Mouse (Mus musculus): Measurements from ENCODE around the gene Ap3d1.

The Ap3d1 gene

GRCm38 (mm10) chr10:80756967-80757366 is 14.9 kb upstream of the Ap3d1 start:
- peak in 1 of 2 experiments; percentile 20 for DNase-seq

GRCm38 (mm10) chr10:80756509-80756908 is 14.4 kb upstream of the Ap3d1 start:
- no peak for DNase-seq

DNA sequence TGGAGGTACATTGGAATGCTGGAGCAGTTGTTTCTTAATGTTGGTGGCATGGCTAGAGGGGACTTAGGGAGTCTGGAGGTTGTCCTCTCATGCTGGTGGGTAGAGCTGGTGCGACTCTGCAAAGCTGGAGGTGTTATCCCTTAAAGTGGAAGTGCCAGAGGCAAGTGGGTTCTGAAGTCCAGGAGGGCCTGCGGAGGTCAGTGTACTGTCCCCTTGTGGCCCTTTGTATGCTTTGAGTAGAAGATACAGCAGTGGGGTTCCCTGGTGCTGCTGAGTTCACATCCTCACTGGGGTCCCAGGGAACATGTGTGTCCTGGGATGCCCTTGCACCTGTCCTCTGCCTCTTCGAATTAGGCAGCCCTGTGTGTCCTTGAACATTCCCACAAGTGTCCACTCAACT is 14.0 kb upstream of the Ap3d1 start:
- peak in 1 of 2 experiments; percentile 35 for DNase-seq

DNA sequence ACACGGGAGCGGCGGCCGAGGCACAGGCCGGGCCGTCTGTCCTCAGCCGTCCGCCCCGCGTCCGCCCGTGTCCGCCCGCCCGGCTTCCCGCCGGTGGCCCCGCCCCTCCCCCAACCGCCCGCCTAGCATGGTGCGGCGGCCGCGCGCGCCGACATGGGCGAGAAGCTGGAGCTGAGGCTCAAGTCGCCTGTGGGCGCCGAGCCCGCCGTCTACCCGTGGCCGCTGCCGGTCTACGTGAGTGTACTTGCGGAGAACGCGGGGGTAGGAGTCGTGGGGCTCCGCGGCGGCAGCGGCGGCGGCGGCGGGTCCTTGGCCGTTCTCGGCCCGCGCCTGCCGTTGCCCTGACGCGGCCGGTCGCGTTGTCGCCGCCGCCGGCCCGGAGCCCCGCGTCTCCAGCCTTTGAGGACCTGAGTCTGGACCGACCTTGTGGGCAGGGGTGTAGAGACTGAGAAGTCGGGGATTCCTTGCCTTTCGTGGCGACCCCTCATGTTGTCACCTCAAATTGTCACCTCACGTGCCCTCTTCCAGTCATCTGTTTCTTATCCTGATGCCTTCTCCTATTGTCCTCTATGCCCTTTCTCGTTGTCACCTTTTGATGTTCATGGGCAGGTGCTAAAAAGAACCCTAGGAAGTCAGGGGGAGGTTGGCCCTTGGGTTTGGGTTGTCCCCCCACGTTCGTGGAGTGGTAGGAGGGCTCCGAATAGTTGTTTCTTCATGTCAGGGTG is 13.4 kb upstream of the Ap3d1 start:
- DNase-seq, result no peak

- peak; percentile 98 to 99 for DNase-seq
These were observed 12.7 kb upstream of the Ap3d1 start, which contains the start of gene Dot1l for GRCm38 (mm10) chr10:80754594-80755290. TSS of gene Dot1l (plus strand) at chr10:80755206.

DNA sequence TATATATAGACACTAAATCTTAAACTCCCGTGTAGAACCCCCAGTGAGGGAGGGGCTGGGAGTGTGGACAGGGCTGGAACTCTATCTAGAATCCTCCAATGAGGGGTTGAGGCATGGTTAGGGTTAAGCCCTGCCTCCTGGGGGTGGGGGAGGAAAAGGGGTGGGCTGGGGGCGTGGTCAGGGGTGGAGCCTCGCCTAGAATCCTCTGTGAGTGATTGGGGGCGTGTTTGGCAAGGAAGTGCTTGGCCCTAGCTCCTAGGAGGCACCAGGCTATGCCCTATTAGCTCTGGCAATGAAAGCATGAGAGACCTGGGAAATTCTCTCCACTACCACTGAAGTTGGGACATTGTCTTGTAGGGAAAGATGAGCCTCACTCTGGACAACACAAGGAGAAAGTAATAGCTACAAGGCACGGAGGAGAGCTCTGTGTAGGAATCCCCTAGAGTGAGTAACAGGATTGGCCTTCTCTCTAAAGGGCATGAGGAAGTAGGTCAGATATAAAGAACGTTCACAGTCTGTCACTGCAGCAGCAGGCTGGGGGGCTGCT is 10.1 kb upstream of the Ap3d1 start:
- DNase-seq, result peak; percentile 87 to 91

- peak; percentile 57 to 72 for DNase-seq
These were observed 9.2 kb upstream of the Ap3d1 start for GRCm38 (mm10) chr10:80751188-80751832.

DNA sequence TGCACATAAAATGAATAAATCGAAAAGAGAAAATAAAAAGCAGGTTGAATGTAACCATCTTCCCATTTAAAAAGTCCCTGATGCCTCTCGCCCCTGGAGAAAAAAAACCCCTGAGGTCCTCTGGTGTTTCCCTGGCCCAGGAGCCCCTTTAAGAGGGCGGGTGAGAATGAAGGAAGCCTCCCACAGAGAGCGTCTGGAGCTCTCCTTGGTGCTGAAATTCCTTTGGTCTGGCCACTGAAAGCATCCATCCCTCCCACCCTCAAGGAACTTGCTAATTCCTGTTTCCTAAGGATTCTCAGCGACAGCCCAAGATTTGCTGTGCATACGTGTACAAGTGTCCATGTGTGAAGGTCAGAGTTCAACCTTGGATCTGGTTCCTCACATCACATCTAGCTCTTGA is 6.5 kb upstream of the Ap3d1 start:
- DNase-seq, result peak; percentile 68 to 85

DNA sequence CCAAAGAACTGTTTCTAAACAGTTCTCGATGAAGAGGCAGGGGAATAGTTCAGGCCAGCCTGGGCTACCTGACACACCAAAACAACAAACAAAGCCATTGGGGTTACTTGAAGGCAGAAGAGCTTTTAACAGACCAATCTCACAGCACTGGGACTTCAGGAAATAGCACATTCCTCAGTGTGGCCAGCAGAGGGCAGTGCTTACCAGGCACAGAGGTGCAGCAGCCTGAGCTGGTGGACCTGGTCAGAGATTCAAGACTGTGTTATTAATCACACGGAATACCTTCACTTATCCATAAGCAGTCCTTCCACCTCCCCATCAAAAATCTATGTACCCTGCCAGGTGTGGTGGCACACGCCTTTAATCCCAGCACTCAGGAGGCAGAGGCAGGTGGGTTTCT is 5.3 kb upstream of the Ap3d1 start:
- DNase-seq, result peak; percentile 77 to 90

- DNase-seq, result peak; percentile 83
These were observed 2.2 kb upstream of the Ap3d1 start for GRCm38 (mm10) chr10:80744262-80744661.

DNA sequence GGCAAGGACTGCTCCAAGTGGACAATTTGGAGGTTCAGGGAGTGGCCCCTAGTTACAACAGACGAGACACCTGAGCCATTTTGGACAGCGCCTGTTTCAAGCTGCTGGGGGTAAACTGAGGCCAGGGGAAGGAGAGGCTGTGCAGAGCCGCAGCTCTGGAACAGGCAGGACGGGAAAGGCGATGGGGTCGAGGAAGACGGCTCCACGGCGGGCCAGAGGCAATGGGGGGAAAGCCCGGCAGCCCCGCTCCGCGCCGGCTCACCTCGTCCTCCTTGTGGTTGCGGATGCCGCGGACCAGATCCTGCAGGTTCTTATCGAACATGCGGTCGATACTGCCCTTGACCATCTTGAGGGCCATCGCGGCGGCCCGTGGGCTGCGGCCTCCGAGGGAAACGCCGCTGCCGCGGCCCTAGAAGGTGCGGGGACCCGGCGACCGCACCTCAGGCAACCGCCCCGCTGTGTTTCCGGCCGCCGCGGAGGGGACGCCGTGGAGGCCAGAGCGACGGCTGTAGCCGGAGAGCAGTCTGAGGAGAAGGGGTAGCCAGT is 357 bp downstream of the Ap3d1 start:
- peak in 1 of 2 experiments; percentile 24 for DNase-seq

DNA sequence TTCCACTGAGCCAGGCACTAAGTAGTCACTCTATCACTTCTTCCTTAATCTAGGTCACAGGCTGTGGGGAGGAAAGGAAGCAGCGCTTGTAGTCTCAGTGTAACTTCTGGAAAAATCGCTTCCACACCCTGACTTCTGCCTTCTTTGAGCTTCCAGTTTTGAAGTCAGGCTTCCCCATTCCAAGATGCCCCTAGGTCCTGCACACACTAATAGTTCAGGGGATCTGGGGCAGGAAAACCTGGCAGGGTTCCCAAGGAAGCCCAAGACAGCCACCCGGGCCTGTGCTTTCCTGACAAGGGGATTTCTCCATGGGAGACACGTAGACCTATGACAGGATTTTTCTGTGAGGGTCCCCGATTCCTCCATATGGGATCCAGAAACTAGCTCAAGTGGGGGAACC is 918 bp downstream of the Ap3d1 start:
- peak in 1 of 2 experiments; percentile 58 for DNase-seq

DNA sequence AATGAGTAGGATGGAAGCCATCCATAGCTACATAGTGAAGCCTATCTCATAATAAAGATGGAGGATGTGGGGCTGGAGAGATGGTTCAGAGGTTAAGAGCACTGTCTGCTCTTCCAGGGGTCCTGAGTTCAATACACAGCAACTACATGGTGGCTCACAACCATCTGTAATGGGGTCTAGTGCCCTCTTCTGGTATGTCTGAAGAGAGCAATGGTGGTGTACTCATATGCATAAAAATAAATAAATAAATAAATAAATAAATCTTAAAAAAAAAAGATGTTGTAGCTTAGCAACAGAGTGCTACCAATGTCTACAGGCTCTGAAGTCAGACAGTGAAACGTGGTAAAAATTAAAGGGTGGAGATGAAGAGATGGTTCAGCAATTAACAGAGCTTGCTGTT is 3.4 kb downstream of the Ap3d1 start:
- DNase-seq, result no peak

DNA sequence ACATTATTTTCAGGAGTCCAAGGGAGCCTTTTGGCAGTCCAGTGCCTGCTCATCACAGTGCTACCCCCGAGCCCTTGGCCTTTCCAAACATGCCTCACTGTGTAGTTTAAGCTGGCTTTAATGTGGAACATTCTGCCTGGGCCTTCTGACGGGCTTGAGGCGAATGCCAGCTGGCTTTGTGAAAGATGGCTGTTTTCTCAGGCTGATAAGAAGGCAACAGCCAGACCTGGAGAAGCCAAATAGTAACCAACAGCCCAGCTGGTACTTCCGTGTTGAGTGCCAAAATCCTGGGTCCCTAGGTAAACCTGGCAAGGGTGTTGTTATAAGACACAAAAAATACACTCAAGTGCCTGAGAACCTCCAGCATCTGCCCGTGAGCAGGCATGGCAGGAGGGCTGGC is 5.3 kb downstream of the Ap3d1 start:
- no peak for DNase-seq

DNA sequence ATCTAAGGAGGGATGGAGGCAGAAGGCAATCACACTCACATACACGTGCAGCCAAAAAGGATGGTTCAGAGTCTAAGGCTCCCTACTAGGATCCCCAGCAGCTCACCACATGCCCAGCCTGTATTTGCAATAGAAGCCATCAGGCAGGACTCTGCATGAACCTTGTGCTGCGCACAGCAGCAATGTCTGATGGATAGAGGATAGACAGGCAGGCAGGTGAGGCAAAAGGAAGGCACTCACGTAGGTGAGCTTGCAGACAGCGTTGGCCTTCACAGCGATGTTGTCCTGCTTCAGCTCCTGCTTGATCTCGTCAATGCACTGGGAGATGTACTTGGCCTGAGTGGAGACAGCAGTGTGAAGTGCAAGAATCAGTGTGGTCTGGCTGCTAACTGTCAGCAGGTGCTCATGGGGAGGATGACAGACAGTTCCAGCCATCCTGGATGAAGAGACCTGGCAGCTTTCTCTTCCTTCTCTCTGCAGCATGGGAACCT is 9.4 kb downstream of the Ap3d1 start:
- no peak for DNase-seq

- no peak for DNase-seq
These were observed 14.5 kb downstream of the Ap3d1 start for GRCm38 (mm10) chr10:80727369-80728127.

GRCm38 (mm10) chr10:80717281-80717680 is 24.8 kb downstream of the Ap3d1 start:
- no peak for DNase-seq

DNA sequence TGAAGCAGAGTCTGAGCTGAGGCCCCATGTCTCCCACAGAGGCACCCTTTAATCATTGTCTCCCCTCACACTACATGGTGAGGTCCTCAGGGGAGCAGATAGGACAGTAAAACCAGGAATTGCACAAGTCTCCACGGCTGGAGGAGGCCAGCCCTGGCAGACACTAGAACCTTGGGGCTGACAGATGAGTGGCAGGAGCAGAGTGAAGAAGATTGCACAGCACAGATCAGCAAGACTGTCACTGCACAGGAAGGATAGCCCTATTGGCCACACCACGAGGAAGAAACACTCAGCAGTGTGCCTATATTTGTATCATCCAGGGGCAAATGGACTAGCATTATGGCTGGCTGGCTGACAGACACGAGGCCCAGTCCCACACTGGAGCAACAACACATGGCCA is 31.2 kb downstream of the Ap3d1 start:
- DNase-seq, result no peak

GRCm38 (mm10) chr10:80705479-80705878 is 36.6 kb downstream of the Ap3d1 start:
- DNase-seq, result no peak

DNA sequence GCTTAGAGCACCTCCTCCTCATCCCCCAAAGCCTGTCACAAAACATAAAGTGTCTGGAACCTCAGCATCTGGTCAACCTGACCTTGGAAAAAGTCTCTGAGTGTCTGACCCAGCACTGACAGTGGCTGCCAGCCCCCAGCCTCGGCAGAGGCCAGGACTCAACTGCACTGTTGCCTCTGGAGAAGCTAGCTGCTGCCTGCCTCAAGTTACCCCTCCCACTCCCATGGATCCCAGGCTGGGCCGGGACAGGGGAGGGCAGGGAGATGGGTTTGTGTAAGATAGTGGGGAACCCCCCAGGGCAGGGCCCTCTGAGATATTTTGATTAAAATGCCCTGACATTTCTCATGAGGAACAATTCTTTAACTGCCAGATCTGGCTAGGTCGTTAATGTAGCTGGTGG is 37.0 kb downstream of the Ap3d1 start:
- no peak for DNase-seq

GRCm38 (mm10) chr10:80704418-80704817 is 37.6 kb downstream of the Ap3d1 start:
- DNase-seq, result no peak

DNA sequence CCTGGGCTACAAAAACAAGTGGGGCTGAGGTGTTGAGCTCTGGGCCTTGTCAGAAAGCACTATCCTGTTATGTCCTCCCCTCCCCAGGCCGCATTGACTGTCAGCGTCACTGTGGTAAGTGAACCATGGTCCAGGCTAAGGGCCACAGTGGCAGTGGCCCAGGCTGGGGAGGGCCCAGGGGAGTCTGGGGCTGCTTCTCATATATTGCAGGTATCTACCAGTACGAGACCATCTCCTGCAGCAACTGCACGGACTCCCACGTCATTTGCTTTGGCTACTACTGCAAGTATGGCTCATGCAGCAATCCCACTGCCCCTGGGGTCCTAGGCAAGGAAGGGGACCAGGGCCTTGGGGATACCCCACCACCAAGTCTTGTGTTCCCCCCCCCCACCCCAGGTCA is 38.4 kb downstream of the Ap3d1 start:
- no peak for DNase-seq

Measured in kidney, postnatal 36 days (tissue).